Mouse (Mus musculus) spleen, postnatal 4 days (tissue): Measurements from ENCODE around the gene Scnn1a.

Source experiments
- DNase-seq, 2 experiments: peaks; one replicate each; pipeline ENCODE4 v3.0.0; 2022; ENCODE audit warnings: low spot score in 2 of 2

The Scnn1a gene

GRCm38 (mm10) chr6:125361467-125362291, 41.2 kb downstream of the Scnn1a start:
- DNase-seq: no peak

DNA sequence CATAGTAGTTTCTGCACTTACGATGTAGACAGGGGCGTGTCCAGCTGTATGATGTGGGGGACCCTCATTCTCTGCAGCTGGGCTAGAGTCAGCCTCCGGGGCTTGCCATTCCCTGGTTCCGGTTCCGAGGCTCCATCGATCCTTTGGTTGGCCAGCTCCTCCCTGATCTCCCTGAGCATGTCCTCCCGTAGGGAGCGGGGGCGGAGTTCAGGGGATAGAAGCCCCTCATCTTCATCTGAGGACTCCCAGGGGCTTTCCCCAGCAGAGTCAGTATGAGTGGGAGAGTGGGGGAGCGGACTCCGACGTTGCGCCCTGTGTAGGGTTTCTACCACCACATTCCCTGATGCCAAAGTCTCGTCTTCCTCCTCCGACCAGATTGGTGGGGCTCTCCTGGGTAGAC, 42.6 kb downstream of the Scnn1a start:
- no peak for DNase-seq

DNA sequence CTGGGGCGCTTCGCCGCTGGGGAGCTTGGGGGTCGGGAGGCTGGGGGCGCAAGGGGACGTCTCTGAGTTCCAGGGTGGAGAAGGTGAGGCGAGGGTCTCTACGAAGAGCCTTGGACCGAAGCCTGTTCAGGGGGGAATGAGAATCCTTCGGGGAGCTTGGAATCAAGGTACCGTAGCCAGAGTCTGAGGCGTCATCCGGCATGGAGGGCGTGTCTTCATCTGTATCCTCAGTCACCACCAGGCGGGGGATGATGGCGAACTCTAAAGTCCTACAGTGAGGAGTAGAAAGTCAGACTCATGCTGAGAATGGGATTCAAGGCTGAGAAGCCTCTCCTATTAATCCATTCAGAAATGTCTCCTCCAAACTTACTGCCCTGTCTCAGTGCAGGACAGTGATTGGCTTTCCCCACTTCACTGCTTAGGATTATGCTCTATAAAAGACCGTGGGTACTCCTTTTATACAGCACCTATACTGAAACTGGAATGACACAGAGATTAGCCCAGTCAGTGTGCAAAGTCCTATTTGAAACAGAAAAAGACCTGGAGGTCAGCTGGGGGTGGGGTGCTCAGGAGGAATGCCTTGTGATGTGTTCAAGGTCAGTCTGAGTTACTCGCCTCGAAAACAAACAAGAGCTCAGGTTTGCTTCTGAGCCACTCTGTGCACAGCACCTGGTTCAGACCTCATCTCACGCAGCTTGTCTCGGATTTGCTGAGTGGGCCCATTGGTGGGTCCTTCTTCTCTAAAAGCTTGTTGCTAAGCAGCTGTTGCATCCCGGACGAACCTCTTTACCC, 43.2 kb downstream of the Scnn1a start:
- no peak for DNase-seq

GRCm38 (mm10) chr6:125364448-125364847, 44.0 kb downstream of the Scnn1a start:
- no peak for DNase-seq

DNA sequence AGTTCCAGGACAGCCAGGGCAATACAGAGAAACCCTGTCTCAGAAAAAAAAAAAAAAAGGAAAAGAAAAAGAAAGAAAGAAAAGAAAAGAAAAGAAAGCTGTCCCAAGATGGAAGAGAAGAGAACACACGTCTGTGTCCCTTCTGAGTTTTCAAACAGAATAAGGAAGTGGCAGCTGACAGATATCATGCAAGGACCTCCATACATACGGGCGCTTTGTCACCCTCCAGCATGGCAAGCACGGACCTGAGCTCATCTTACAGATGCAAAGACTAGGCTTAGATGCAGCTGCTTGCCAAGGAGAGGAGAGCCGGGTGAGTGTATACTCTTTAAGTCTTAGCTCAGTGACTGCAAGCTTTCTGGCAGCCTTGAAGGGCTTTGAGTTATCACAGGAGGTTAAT, 45.1 kb downstream of the Scnn1a start:
- DNase-seq: no peak

DNA sequence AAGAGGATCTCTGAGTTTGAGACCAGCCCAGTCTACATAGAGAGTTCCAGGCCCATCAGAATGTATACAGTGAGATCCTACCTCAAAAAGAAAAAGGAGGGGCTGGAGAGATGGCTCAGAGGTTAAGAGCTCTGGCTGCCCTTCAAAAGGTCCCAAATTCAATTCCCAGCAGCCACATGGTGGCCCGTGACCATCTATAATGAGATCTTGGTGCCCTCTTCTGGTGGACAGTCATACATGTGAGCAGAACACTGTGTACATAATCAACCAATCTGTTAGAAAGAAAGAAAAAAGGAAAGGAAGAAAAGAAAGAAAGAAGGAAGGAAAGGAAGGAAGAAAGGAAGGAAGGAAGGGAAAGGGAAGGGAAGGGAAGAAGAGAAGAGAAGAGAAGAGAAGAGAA, 45.7 kb downstream of the Scnn1a start:
- DNase-seq: no peak

DNA sequence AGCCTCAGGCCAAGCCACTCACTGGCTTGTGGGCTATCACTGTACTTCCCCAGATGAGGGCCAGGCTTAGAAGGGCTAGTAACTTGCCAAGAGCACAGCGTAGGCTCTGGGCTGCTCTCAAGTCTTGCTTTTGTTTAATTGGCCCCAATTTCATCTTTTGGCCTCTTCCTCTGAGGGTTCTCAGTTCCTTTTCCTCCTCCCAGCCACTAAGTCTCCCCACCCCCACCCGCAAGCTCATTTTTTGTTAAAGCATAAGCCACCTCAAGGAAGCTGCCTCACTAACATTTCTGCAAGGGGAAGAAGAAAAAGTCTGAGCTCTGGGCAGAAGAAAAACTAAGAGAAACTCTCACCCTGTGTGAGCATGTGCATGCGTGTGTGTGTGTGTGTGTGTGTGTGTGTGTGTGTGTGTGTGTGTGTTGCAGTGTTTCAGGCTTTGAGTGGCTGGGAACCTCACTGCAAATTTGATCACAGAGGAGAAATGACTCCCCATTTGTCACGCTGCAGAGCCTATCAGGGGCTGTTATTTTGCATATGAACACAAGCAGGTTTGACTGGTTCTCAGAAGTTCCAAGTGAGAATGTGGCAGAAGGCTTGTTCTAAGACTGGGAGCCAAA, 47.4 kb downstream of the Scnn1a start:
- DNase-seq: no peak

GRCm38 (mm10) chr6:125377042-125377441, 56.6 kb downstream of the Scnn1a start:
- no peak for DNase-seq

GRCm38 (mm10) chr6:125377582-125378451, 57.4 kb downstream of the Scnn1a start:
- DNase-seq: peak in 1 of 2 experiments; percentile 55

- no peak for DNase-seq
Observed at GRCm38 (mm10) chr6:125378621-125379020, 58.2 kb downstream of the Scnn1a start.

DNA sequence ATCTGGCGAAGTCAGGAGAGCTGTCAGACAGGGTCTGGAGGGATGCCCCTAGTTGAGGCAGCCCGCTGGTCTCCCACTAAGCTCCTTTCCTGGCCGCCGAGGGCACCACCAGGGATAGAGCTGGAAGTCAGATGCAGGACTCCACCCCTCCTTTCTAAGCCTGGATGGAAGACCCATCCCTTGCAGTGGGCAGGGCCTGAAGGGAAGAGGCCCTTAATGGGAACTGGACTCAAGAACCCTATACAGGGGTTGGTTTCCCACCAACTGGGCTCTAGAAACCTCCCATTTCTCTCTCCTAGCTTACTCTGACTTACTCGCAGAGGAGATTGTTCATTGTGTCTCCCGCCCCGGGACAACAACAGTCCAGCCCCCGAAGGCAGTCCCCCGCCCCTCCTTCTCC, 59.3 kb downstream of the Scnn1a start:
- no peak for DNase-seq

DNA sequence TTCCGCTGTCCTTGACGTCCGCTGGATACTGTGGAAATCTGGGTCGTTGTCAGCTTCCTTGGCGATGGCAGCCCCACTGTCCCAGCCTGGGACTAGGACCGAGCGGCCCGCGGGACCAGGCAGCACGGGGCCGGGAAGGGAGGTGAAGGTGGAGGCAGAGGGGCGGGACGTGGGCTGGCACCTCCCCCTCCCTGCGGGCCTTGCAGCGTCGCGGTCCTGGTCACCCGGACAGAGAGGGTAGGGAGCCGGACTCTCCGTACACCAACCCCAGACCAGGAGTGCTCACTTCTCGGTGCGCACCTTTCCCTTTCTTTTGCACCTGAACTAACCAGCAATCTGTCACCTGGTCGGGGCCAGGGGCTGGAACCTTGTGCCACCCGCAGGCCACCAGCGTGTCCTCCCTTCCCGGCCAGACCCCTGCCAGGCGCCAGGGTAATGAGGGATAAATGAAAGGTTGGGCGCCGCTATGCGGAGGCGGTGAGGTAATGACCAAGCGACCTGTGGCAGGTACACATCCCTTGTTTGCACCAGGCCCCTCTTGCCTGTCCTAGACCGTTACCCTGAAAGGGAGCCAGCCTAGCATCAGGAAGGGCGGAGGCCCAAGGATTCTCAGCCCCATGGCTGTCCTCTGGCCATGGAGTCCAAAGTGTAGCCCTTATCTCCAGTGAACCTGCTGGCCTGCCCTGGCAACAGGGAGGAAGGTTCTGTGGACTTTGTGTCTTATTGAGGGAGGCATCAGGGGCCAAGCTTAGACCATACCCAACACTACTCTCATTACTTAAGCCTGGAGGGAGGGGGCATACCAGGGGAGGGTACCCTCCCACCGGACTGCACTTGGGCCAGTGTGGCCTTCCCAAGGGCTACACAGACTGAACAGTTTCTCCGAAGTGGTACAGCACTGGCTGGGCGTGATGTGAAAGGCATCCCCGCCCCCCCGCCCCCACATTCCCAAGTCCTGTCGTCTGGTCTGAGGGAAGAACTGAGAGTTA, 60.2 kb downstream of the Scnn1a start, which contains the start of gene Plekhg6:
Plekhg6 (minus strand) TSS at position 422 of the 989 bp plus-strand sequence.
- DNase-seq: no peak

GRCm38 (mm10) chr6:125382024-125382423, 61.6 kb downstream of the Scnn1a start:
- no peak for DNase-seq

GRCm38 (mm10) chr6:125385066-125385974, 64.9 kb downstream of the Scnn1a start:
- no peak for DNase-seq

DNA sequence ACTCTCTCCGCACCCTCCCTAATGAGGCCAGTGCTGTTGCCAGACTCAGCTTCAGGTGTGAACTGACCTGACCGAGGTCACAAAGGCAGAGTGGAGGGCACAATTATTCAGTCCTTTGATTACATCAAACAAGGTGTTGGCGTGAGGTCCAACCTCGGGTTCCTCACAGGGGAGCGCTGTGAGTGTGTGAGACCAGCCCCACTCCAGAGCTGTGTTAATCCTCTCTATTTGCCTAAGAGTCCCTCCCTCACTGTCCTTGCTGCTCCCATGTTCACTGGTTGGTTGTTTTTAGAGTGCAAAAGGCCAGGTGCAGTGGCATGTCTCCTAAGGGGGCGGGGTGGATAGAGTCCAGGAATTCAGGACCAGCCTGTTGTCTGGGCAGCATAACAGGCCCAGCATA, 65.6 kb downstream of the Scnn1a start:
- no peak for DNase-seq

DNA sequence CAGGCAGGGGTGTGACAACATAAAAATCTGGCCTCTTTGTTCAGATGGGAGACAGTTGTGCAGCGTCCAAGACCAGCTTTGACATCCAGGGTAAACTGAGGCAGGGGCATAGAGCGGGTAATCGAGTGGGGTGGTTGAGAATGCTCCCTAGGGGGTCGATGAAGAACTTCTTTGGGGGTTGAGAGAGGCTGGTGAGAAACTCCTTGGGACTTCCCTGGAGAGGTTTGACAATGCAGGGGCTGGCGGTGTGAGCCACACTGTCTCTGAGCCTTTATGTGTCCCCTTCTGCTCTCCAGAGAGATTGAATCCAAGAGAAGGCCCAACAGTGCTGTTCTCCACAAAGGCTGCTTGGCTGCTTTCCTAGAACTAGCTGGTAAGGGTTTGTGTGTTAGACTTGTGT, 69.4 kb downstream of the Scnn1a start:
- no peak for DNase-seq
